Mouse (Mus musculus) monocyte, adult 5-6 weeks (primary cell): ENCODE results near the gene Ccdc73. TPM values are rescaled to one million over a fixed set of nuclear protein-coding genes. Genes with fewer than 3 reads are reported as not detected.
"Not testable (repeated sequence)": the region's sequence is repeated elsewhere in the genome, so short reads cannot be mapped to it uniquely, and the experiment has no call there.

Experiments
- ATAC-seq: fragments of 153-309, 156-312 bp; replicated peaks from 2 replicates; pipeline ENCODE4 v1.8.0; 2017; ENCODE audit warnings: mild to moderate bottlenecking; ENCODE audit not compliant: low TSS enrichment, insufficient number of reproducible peaks, severe bottlenecking, poor library complexity, low FRiP score
- total RNA-seq: library from RNA; stranded (forward); fragments of 200-1000, 200-491, 200-594 nt; gene quantifications from 3 replicates; pipeline ENCODE4 v1.2.3, GENCODE M21; 2017

The Ccdc73 gene
- total RNA-seq, 1 experiment from 2014 or later, result 29.1 TPM

GRCm38 (mm10) chr2:105021256-105021655 is 153.7 kb downstream of the Ccdc73 start:
- ATAC-seq, result no peak

- ATAC-seq, result no peak
Observed at GRCm38 (mm10) chr2:105021836-105022235, 154.2 kb downstream of the Ccdc73 start.

GRCm38 (mm10) chr2:105023031-105023615 is 155.5 kb downstream of the Ccdc73 start:
- ATAC-seq, result no peak

GRCm38 (mm10) chr2:105023815-105024214 is 156.2 kb downstream of the Ccdc73 start:
- ATAC-seq, result no peak

GRCm38 (mm10) chr2:105025610-105026009 is 158.0 kb downstream of the Ccdc73 start:
- not testable (repeated sequence) for ATAC-seq

- no peak for ATAC-seq
Observed at GRCm38 (mm10) chr2:105026950-105027695, 159.5 kb downstream of the Ccdc73 start.

GRCm38 (mm10) chr2:105028806-105029205 is 161.2 kb downstream of the Ccdc73 start:
- no peak for ATAC-seq

GRCm38 (mm10) chr2:105030505-105030904 is 162.9 kb downstream of the Ccdc73 start:
- ATAC-seq, result no peak

- ATAC-seq, result no peak
Observed at GRCm38 (mm10) chr2:105034084-105034483, 166.5 kb downstream of the Ccdc73 start.

GRCm38 (mm10) chr2:105035985-105036384 is 168.4 kb downstream of the Ccdc73 start:
- ATAC-seq, result no peak

- ATAC-seq, result no peak
Observed at GRCm38 (mm10) chr2:105036401-105037070, 168.9 kb downstream of the Ccdc73 start.

GRCm38 (mm10) chr2:105037956-105038569 is 170.5 kb downstream of the Ccdc73 start:
- ATAC-seq, result no peak

GRCm38 (mm10) chr2:105038879-105039278 is 171.3 kb downstream of the Ccdc73 start:
- ATAC-seq, result no peak

GRCm38 (mm10) chr2:105040859-105041258 is 173.3 kb downstream of the Ccdc73 start:
- ATAC-seq, result no peak

GRCm38 (mm10) chr2:105043152-105043551 is 175.5 kb downstream of the Ccdc73 start:
- ATAC-seq, result no peak

- no peak for ATAC-seq
Observed at GRCm38 (mm10) chr2:105048301-105048700, 180.7 kb downstream of the Ccdc73 start.

GRCm38 (mm10) chr2:105055529-105055928 is 187.9 kb downstream of the Ccdc73 start:
- ATAC-seq, result no peak

- no peak for ATAC-seq
Observed at GRCm38 (mm10) chr2:105058577-105059116, 191.0 kb downstream of the Ccdc73 start.

- no peak for ATAC-seq
Observed at GRCm38 (mm10) chr2:105062741-105063372, 195.3 kb downstream of the Ccdc73 start.
